In the genomic region with DNA sequence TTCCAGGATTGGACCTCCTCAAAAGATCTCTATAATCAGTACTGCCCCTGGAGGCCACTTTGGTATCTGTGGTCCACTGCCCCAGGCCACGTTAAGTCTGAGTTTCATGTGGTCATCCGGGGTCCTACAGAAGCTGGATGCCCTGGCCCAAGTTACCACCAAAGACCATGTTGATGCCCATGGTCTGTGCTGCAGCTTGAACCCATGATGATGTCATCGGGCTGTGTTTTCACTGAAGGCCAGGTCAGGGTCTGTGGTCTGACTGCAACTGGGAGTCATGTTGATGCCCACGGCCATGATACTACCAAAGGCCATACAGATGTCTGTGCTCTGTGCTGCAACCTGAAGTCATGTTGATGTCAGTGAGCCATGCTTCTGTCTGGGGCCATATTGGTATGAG, we compare ENCODE assay signal across 28 mouse cellular contexts.
A peak's percentile ranks its signal among the peaks of the same experiment; 100 is the strongest.
DNase-seq lines count a peak whose midpoint lies in the region; ATAC-seq lines count a peak whose summit lies in the region.
"Had no signal": no experiment of that assay in that cellular context is flagged by ENCODE, and none has a peak within 500 bp of the region (broad histone marks: within the 10 kb centered on the region; RNA-seq: fewer than 3 reads in every experiment).

No protein-coding gene starts in this region.

- 0 out of 2 replicates have a peak, but pooled peaks have one; percentile 10 for ATAC-seq in forebrain, embryonic 13.5 days
- no peak for ATAC-seq in forebrain, embryonic 16.5 days
- no peak for ATAC-seq in megakaryocyte, adult 5-6 weeks (ENCODE audit: poor library complexity, severe bottlenecking)
- peak; percentile 65; the same call in 1 of the 2 replicates for ATAC-seq in embryonic facial prominence, embryonic 15.5 days (ENCODE audit: insufficient number of reproducible peaks, low FRiP score, low TSS enrichment, low read depth)
- ATAC-seq: forebrain, postnatal 0 days; hindbrain, postnatal 0 days; inflammation-experienced regulatory T-cells, adult 6 months; intestine, embryonic 16.5 days; Patski had no signal

- no peak overlapping the region for H3K9ac ChIP-seq in forebrain, embryonic 13.5 days
- no peak overlapping the region for H3K9ac ChIP-seq in forebrain, embryonic 16.5 days (replicated peaks; ENCODE audit: low read depth, low read length)
- H3K9ac ChIP-seq in embryonic facial prominence, embryonic 15.5 days, result no peak overlapping the region
- H3K9ac ChIP-seq: forebrain, embryonic 12.5 days; forebrain, postnatal 0 days; heart, embryonic 12.5 days; heart, embryonic 15.5 days; hindbrain, embryonic 14.5 days had no signal

- no peak for DNase-seq in adrenal gland, adult 8-10 months
- DNase-seq: adrenal gland, postnatal 14 days; B cell, adult 2 months; cerebellum, adult 11 months; cerebellum, adult 2 months; cerebellum, adult 9-11 months; cerebellum, postnatal 25 days; forebrain, postnatal 0 days; gastrocnemius, adult 2 months; gastrocnemius, postnatal 14 days; heart, adult 18-20 months; heart, postnatal 14 days; heart, postnatal 4 days had no signal

- WGBS in forebrain, embryonic 13.5 days, result 94% methylated on average over 4 of the region's 4 CpGs
- 95% methylated on average over 4 of the region's 4 CpGs for WGBS in forebrain, embryonic 16.5 days
- 89% methylated on average over 4 of the region's 4 CpGs for WGBS in embryonic facial prominence, embryonic 15.5 days

- no peak overlapping the region for H3K27ac ChIP-seq in forebrain, embryonic 13.5 days
- H3K27ac ChIP-seq in forebrain, embryonic 16.5 days (ENCODE audit: low read length), result no peak overlapping the region
- H3K27ac ChIP-seq in embryonic facial prominence, embryonic 15.5 days (replicated peaks), result no peak overlapping the region
- H3K27ac ChIP-seq: forebrain, embryonic 12.5 days; gastrocnemius, adult 2 months; heart, embryonic 15.5 days; hindbrain, embryonic 14.5 days; hindbrain, postnatal 0 days had no signal

- H3K9me3 ChIP-seq in forebrain, embryonic 13.5 days (replicated peaks), result no peaks in the 10 kb centered on the region
- no peaks in the 10 kb centered on the region for H3K9me3 ChIP-seq in forebrain, embryonic 16.5 days (ENCODE audit: control insufficient read depth, low read length)
- peaks cover 21% of the 10 kb centered on the region; the same call in 1 of the 2 replicates for H3K9me3 ChIP-seq in megakaryocyte, embryonic 14.5 days
- H3K9me3 ChIP-seq in embryonic facial prominence, embryonic 15.5 days (replicated peaks), result no peaks in the 10 kb centered on the region
- H3K9me3 ChIP-seq: forebrain, embryonic 12.5 days; G1E; heart, embryonic 12.5 days; heart, embryonic 15.5 days had no signal

- no peaks in the 10 kb centered on the region for H3K4me1 ChIP-seq in forebrain, embryonic 13.5 days
- H3K4me1 ChIP-seq in forebrain, embryonic 16.5 days (replicated peaks; ENCODE audit: control insufficient read depth, insufficient read depth, low read length), result no peaks in the 10 kb centered on the region
- H3K4me1 ChIP-seq in megakaryocyte, embryonic 14.5 days, result no peaks in the 10 kb centered on the region
- H3K4me1 ChIP-seq in embryonic facial prominence, embryonic 15.5 days, result no peaks in the 10 kb centered on the region
- H3K4me1 ChIP-seq: forebrain, embryonic 12.5 days; heart, embryonic 15.5 days had no signal

- H3K4me3 ChIP-seq in forebrain, embryonic 13.5 days, result no peak overlapping the region
- H3K4me3 ChIP-seq in forebrain, embryonic 16.5 days (replicated peaks; ENCODE audit: low read length), result no peak overlapping the region
- peak overlapping the region; percentile 34 for H3K4me3 ChIP-seq in megakaryocyte, embryonic 14.5 days (replicated peaks)
- no peak overlapping the region for H3K4me3 ChIP-seq in embryonic facial prominence, embryonic 15.5 days (replicated peaks)
- H3K4me3 ChIP-seq: erythroblast, embryonic 14.5 days; forebrain, embryonic 12.5 days; gastrocnemius, adult 2 months; heart, embryonic 12.5 days; heart, embryonic 15.5 days had no signal

- no peaks in the 10 kb centered on the region for H3K36me3 ChIP-seq in forebrain, embryonic 13.5 days (ENCODE audit: poor library complexity, severe bottlenecking)
- no peaks in the 10 kb centered on the region for H3K36me3 ChIP-seq in forebrain, embryonic 16.5 days (ENCODE audit: control insufficient read depth, insufficient read depth)
- no peaks in the 10 kb centered on the region for H3K36me3 ChIP-seq in megakaryocyte, embryonic 14.5 days (replicated peaks; ENCODE audit: low read length)
- no peaks in the 10 kb centered on the region for H3K36me3 ChIP-seq in embryonic facial prominence, embryonic 15.5 days
- H3K36me3 ChIP-seq: forebrain, embryonic 12.5 days; G1E; heart, embryonic 12.5 days; heart, embryonic 15.5 days had no signal

- no peak overlapping the region for H3K4me2 ChIP-seq in forebrain, embryonic 13.5 days
- H3K4me2 ChIP-seq in forebrain, embryonic 16.5 days (ENCODE audit: low read length), result no peak overlapping the region
- H3K4me2 ChIP-seq in embryonic facial prominence, embryonic 15.5 days (replicated peaks), result no peak overlapping the region
- H3K4me2 ChIP-seq: forebrain, embryonic 12.5 days; heart, embryonic 12.5 days; heart, embryonic 15.5 days; hindbrain, embryonic 14.5 days had no signal

- H3K27me3 ChIP-seq in forebrain, embryonic 13.5 days, result no peaks in the 10 kb centered on the region
- no peaks in the 10 kb centered on the region for H3K27me3 ChIP-seq in forebrain, embryonic 16.5 days (replicated peaks; ENCODE audit: control insufficient read depth, insufficient read depth, low read length)
- no peaks in the 10 kb centered on the region for H3K27me3 ChIP-seq in megakaryocyte, embryonic 14.5 days (replicated peaks)
- no peaks in the 10 kb centered on the region for H3K27me3 ChIP-seq in embryonic facial prominence, embryonic 15.5 days
- H3K27me3 ChIP-seq: forebrain, embryonic 12.5 days; heart, embryonic 12.5 days; heart, embryonic 15.5 days; Patski had no signal

Comparison
In these comparisons a context has a peak if more than half of its experiments do, and no peak if none do; other contexts are left out.
1. ATAC-seq: peak in forebrain, embryonic 13.5 days (single experiment) and embryonic facial prominence, embryonic 15.5 days (single experiment); none in forebrain, embryonic 16.5 days (single experiment) and megakaryocyte, adult 5-6 weeks (single experiment).